Mouse (Mus musculus): ENCODE data around the gene Tsc2.

Gene Tsc2

GRCm38 (mm10) chr17:24646381-24646780 is 14.0 kb upstream of the Tsc2 start:
- no peak for DNase-seq

GRCm38 (mm10) chr17:24645916-24646315 is 13.5 kb upstream of the Tsc2 start:
- no peak for DNase-seq

- no peak for DNase-seq
These were observed 12.7 kb upstream of the Tsc2 start for GRCm38 (mm10) chr17:24644875-24645721.

DNA sequence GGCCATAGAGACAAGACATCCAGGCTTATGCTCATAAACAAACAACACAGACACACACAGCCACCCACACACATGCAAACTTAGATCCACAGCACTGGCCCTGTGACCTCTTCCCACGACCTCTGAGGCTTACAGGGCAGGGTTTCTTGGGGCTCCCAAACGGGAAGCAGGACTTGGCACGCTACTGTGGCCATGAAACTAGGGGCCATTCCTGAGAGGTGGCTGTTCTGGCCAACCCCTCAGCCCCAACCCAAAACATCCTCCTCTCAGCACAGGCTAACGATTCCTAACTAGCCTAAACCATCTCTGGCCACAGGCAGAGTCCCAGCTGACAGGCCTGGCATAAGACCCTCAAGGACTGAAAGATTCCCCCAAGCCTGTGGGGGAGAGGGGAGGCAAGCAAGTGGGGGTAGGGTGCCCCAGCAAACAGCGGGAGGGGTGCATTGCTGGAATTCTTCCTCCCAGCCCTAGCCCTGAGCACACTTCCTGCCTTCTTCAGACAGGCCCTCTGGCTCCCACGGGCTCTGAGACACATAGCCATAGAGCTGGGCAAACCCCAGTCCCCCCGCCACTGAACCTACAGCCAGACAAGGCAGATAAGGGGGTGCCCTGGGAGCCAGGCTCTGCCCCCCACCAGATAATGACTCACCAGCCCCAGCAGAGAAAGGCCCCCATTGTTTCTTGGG is 11.7 kb upstream of the Tsc2 start:
- DNase-seq: no peak

- DNase-seq: no peak
These were observed 10.4 kb upstream of the Tsc2 start for GRCm38 (mm10) chr17:24642791-24643343.

- DNase-seq: no peak
These were observed 9.5 kb upstream of the Tsc2 start for GRCm38 (mm10) chr17:24641944-24642343.

DNA sequence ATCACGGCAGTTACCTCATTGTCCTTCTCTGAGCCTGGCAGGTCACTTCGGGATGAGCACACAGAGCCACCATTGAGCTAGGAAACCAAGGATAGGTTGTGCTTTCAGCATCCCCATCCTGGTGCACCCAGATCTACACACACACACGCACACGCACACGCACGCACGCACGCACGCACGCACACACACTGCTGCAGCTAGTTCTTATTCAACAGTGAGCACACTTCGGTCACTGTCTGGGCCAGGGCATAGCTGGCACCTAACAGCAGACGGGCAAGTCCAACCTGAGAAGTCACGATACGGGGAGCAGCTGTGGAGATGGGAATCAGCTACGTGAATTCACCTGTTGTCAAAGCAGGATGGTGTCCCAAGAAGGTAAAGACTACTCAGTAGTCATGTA is 8.2 kb upstream of the Tsc2 start:
- no peak for DNase-seq

GRCm38 (mm10) chr17:24640119-24640518 is 7.7 kb upstream of the Tsc2 start:
- DNase-seq: no peak

- no peak for DNase-seq
These were observed 7.2 kb upstream of the Tsc2 start for GRCm38 (mm10) chr17:24639571-24639988.

DNA sequence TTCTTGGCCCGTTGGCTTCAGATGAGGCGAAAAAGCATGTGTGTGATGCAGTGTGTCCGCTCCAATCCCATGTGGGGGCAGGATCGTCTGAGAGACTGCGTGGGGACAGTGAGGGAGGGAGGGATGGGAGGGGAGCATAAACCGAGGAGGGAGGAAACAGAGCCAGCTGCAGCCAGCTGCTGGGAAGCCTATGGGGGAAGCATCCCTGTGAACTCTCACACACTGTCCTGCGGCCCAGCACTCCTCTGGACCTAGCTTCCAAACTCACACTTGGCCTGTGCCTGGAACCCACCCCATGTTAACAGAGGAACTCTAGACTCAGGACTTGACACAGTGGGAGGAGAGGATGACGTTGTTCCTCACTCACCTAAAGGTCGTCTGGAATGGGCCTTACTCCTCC is 6.4 kb upstream of the Tsc2 start:
- DNase-seq: no peak

- no peak for DNase-seq
These were observed 5.8 kb upstream of the Tsc2 start for GRCm38 (mm10) chr17:24638214-24638613.

GRCm38 (mm10) chr17:24636781-24637481 is 4.5 kb upstream of the Tsc2 start:
- DNase-seq: no peak

GRCm38 (mm10) chr17:24635694-24636093 is 3.3 kb upstream of the Tsc2 start:
- DNase-seq: no peak

DNA sequence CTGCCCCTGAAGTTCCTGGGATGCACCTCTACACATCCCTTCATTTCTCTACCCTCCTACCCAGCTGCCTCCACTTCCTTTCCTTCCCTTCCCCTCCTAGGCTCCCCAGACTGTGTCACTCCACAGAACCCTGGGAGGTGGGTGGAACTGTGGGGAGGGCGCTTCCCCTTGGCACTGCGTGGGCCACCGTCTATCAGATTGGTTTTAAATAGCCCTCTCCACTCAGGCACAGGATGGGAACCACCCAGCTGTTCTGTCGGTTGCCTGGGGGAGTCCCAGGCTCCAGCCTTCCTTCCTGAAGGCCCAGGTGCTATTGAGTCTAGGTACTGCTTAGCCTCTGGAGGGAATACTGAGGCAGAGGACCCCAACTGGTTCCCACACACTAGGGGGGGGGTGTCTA is 2.6 kb upstream of the Tsc2 start:
- DNase-seq: no peak

DNA sequence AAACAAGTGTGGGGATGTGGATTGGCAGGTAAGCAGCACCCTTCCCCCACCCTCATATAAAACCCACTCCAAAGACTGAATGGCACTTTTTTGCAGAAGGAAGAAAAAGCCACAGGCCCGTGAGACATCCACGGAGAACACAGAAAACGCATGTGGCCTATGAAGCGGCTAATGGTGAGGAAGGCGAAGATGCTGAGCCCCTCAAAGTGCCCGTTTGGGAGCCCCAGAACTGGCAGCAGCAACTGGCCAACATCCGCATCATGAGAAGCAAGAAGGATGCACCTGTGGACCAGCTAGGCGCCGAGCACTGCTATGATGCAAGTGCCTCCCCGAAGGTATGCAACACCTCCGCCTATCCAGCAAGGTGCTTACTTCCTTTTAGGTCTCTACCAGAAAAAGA is 1.4 kb upstream of the Tsc2 start:
- no peak for DNase-seq

DNA sequence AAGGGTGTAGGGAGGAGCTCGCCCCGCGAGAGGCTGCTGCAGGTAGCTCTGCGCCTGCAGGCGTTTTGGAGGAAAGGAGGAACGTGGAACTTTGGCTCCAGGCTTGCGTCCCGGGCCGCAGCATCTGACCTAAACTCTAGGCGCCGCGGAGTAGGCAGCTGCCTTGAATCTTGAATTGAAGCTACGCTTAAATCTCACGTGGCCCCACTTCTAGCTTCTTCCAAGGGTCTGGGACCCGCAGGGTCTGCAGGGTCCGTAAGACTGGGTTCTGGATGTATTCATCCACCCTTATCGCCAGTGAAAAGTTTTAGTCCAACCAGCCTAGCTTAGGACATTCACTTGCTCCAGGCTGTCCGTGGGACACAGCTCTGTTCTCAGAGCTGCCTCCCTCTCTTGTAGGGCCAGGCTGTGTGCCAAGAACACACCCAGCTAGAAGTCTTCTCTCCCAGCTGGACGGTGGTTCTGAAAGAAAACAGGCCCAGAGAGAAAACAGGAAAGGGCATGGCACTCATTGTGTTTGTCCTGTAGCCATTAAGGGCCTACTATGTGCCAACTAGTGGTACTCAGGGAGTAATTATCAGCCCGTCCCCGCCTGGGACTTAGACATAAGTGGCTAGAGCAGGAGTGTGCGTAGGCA is 501 bp upstream of the Tsc2 start:
- no peak for DNase-seq

DNA sequence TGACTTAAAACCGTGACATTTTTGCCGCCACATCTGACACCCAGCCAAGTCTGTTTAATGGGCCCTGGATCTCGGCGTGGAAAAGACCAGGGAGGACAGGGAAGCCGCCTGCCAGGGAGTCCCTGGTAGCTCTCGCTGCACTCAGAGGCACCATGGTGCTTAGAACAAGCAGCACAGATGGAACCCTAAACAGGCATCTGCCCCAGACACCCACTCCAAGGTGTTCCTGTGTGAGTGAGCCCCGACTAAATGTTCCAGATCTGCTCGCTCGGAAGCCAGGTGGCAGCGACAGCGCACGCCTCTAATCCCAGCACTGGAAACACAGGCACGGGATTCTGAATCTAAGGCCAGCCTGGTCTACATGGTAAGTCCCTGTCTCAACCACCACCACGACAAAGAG is 2.4 kb downstream of the Tsc2 start:
- DNase-seq: peak; percentile 47

- peak; percentile 41 for DNase-seq
These were observed 3.8 kb downstream of the Tsc2 start for GRCm38 (mm10) chr17:24628646-24629045.

GRCm38 (mm10) chr17:24625472-24625871 is 7.0 kb downstream of the Tsc2 start:
- DNase-seq: no peak

- no peak for DNase-seq
These were observed 14.8 kb downstream of the Tsc2 start for GRCm38 (mm10) chr17:24617561-24618194.

DNA sequence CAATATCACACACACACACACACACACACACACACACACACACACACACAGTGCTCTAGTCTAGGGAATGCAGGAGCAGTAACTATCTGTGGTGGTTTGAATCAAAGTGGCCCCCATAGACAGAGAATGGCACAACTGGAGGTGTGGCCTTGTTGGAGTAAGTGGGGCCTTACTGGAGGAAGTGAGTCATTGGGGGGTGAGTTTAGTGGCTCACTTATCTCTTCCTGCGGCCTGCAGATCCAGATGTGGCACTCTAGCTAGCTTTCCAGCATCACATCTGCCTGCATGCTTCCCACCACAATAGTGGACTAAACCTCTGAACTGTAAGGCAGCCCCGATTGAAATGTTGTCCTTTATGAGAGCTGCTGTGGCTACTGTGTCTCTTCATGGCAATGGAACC is 21.7 kb downstream of the Tsc2 start:
- DNase-seq: no peak

DNA sequence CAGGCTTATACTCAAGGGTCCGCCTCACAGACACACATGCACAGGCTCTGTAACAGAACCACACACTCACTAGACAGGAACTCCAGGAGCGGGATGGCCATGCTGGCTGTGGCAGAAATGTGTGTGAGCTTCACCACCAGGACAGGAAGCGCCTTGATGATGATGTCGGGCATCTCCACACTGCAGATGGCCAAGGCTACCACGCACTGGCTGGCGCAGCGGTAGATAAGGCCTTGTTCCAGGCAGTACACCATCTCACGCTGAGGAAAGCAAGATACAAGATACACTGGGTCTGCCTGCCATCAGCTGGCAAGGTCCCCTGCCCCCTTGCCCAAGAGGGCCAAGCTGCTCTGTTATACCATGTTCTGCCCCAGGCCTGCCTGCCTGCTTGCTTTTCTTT is 23.6 kb downstream of the Tsc2 start:
- DNase-seq: no peak

GRCm38 (mm10) chr17:24608370-24608769 is 24.1 kb downstream of the Tsc2 start:
- no peak for DNase-seq
